Mouse (Mus musculus): ENCODE data around the gene Dcst1. TPM values are rescaled to one million over a fixed set of nuclear protein-coding genes. Genes with fewer than 3 reads are reported as not detected.

Gene Dcst1
- total RNA-seq, 2 experiments from 2014 or later = not detected

GRCm38 (mm10) chr3:89322131-89322500 is 42.9 kb downstream of the Dcst1 start:
- DNase-seq (ENCODE audit: extremely low spot score in 1 of 2, low spot score in 2 of 2) = no peak
- intact Hi-C loops (cut with DNase I) = no loop called here

DNA sequence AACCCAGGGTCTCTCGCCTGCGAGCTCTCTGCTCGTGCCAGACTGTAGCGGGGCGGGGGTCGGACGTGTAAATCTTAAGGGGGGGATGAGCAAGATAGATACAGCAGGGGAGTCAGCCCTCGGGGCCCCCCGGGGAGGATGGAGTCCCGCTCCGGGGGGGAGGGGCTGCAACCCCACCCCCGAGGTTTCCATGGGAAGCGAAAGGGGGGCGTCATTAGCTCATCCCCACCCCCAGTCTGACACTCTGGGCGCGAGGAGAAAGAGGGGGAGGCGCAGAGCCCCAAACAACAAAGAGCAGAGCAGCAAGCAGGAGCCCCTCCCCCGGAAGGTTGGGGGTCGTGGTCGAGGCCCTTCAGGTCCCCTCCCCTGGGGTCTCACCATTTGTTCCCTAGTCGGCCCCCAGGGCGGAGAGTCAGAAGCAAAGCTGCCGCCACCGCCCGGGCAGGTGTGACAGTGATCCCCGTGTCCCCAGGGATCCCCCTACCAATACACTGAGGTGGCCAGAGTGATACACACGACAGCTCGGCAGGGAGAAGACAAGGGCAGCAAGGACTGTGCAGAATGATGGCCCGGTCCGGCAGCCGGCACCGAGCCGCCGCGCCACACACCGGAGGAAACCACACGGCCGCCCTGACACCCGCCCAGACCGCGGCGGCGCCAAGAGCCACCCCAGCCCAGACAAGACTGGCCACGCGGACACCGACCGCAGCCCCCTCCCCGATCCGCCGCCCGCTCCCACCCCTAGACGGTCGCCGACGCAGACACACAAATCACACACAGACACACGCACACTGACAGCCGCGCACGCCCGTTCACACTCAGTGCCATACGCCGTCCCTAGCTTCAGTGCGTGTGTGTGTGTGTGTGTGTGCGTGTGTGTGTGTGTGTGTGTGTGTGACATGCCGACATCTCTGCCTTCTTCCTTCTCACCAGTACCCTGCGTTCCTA is 43.6 kb downstream of the Dcst1 start:
- intact Hi-C loops (cut with DNase I) = no loop called here
- peak in 1 of 2 experiments; percentile 75 for DNase-seq (ENCODE audit: extremely low spot score in 1 of 2, low spot score in 2 of 2)

- DNase-seq (ENCODE audit: extremely low spot score in 1 of 2, low spot score in 2 of 2) = peak; percentile 50 to 77
Observed at GRCm38 (mm10) chr3:89320581-89321182, 44.4 kb downstream of the Dcst1 start.

DNA sequence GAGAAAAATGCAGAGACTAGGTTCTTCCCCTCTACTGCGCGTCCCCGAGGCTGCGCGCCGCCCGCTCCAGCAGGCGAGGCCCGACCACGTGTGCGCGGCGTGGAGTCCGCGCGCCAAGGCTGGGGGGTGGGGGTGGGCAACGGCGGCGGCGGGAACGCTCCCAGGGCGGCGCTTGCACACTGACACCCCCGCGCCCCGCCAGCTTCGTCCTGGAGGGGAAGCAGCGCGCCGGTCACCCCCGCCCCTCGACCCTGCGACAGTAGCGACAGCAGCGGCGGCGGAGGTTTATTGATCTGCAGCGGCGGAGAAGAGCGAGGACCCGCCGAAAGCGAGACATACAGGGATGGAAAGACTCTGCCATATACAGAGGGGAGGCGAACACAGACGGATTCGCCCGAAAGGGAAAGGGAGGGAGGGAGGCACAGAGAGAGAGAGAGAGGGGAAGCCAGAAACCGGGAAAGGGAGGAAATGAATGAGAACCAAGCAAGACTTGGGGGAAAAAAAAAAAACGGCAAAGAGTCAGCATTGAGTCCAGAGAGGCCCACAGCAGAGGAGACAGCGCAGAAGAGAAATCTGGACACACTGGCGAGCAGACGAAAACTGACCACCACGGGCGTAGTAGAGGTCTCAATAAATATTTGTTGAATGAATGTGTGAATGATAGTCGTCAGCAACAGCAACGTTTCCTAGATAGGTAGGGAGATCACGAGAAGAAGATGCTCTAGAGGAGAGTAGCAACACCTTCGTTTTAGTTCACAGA is 45.3 kb downstream of the Dcst1 start:
- intact Hi-C loops (cut with DNase I) = loop anchor here (5.0 to 10.0 kb wide), 2 partner anchors 33 to 535 kb away; no protein-coding TSS in a partner anchor
- DNase-seq (ENCODE audit: extremely low spot score in 1 of 2, low spot score in 2 of 2) = peak in 1 of 2 experiments; percentile 81

More at GRCm38 (mm10) chr3:89320581-89321182, 44.4 kb downstream of the Dcst1 start:
- intact Hi-C loops (cut with DNase I) = no loop called here

DNA sequence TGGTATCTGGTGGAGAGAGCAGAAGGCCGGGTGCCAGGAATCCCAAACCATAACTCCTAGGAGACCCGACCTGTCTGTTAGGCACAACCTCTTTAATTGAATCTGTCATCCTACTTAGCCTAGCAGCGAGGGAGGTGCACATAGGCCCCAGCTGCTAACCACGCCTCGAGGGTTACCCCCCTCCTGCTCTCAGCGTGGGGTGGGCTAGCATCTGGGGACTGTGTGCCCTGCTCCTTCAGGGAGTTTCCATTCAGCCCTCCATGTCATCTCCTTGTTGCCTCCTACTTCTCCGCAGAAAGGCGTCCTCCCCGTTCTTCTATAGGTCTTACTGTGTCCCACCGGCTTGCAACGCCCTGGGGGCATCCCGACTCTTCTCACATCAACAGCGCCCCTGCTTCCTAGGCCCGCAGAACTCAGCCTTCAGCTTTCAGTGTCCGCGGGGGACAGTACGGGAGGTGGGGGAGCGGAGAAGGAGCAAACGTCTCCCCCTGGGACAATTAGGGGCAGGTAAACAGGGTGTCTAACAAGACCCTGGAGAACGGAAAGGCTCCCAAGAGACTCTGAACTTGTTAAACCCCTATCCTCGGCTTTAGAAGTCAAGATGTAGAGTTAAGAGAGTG is 46.0 kb downstream of the Dcst1 start:
- intact Hi-C loops (cut with DNase I) = loop anchor here (5.0 to 10.0 kb wide), 2 partner anchors 33 to 536 kb away; no protein-coding TSS in a partner anchor
- DNase-seq (ENCODE audit: extremely low spot score in 1 of 2, low spot score in 2 of 2) = no peak

GRCm38 (mm10) chr3:89318316-89318715 is 46.7 kb downstream of the Dcst1 start:
- intact Hi-C loops (cut with DNase I) = loop anchor here (5.0 to 10.0 kb wide), 2 partner anchors 34 to 536 kb away; no protein-coding TSS in a partner anchor
- DNase-seq (ENCODE audit: extremely low spot score in 1 of 2, low spot score in 2 of 2) = no peak

DNA sequence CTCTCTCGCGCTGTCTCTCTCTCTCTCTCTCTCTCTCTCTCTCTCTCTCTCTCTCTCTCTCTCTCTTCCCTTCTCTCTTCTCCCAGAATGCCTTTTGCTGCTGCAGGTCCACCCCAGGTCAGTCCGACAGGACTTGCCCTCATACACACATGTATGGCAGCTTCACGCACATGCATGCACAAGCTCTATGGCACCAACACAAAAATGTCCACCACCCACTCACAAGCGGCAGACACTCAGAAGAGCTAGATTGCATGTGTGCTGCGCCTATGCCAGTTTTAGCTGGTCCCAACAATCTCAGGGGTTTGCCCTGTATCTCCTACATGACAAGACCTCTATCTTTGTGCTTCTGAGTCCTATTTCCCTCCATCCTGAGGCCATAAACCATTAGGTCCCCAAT is 47.8 kb downstream of the Dcst1 start:
- no peak for DNase-seq (ENCODE audit: extremely low spot score in 1 of 2, low spot score in 2 of 2)
- intact Hi-C loops (cut with DNase I) = loop anchor here (5.0 to 10.0 kb wide), 2 partner anchors 35 to 538 kb away; no protein-coding TSS in a partner anchor

DNA sequence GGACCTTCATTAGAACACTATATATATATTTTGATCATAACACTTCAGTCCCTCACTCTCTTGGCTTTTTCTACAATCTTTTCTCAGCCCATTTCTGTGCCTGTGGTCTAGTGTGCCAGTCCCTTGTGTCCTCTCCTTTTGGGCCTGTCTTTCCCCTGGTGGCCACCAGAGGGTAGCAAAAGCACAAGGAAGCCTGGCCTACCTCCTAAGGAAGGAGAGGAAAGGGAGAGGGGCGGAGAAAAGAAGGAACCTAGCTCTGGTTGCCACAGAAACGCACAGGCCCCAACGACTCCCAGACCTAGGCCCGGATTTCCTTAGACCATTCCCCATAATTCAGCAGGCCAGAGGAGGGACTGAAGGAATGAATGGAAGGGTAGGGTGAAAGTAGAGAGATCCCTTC is 48.2 kb downstream of the Dcst1 start:
- intact Hi-C loops (cut with DNase I) = loop anchor here (5.0 to 10.0 kb wide), 2 partner anchors 35 to 538 kb away; no protein-coding TSS in a partner anchor
- peak; percentile 85 to 89 for DNase-seq (ENCODE audit: extremely low spot score in 1 of 2, low spot score in 2 of 2)

DNA sequence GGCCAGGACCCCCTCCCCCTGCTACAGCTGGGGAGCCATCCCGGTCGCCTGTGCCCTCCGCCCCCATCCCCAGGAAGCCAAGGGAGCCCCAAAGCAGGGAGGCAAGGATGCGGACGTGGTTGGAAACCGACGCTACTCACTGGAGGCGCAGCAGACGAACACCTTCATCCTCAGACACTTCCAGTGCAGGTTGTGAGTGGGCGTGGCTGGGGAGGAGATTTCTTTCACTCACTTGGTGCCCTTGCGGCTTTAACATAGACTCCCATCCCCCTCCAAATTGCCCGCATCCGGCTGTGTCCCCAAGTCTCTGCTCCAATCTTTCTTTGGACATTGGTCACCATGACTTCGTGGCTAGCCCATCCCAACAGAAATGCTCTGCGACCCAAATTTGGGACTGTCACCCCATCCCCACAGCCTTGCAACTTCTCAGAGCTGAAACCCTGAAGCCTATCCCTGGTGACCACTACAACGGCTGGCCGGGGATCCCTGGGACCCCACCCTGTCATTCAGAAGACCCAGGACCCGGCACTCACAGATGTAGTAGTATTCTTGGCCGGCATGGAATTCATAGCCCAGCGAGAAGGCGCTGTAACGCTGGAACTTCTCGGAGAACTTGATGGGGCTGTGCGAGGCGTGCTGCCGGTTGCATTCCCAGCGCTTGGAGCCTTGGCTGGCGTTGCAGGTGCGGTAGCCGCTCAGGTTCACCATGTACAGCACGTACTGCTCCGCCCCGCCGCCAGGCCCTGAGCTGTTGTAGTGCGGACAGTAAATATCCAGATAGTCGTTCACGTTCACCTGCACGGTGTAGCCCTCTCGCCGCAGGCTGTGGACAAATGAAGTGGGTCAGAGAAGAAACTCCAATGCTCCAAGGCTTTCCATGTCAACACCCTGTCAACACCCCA is 48.9 kb downstream of the Dcst1 start:
- no peak for DNase-seq (ENCODE audit: extremely low spot score in 1 of 2, low spot score in 2 of 2)
- intact Hi-C loops (cut with DNase I) = loop anchor here (5.0 to 10.0 kb wide), 2 partner anchors 36 to 539 kb away; no protein-coding TSS in a partner anchor

GRCm38 (mm10) chr3:89315195-89315929 is 49.7 kb downstream of the Dcst1 start:
- intact Hi-C loops (cut with DNase I) = loop anchor here (5.0 to 10.0 kb wide), 2 partner anchors 37 to 539 kb away; no protein-coding TSS in a partner anchor

DNA sequence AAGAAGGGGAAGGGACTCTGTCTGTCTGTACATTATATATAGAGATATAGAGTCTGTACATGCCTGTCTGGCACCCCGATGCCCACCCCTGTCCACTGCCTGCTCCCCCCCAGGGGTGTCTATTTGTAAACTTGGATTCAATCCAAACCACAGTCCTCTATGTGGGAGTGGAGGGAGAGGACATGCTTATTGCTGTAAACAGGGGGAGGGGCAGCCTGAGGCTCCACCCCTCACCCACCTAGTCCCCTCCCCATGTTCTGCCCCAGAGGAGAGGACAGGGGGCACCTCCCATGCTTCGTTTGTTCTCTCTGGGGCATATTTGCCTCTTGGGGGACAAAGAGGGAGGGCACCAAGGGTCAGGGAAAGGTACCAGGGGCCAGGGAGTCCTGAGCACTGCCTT is 50.3 kb downstream of the Dcst1 start:
- intact Hi-C loops (cut with DNase I) = loop anchor here (5.0 to 10.0 kb wide), 2 partner anchors 38 to 540 kb away; no protein-coding TSS in a partner anchor
- no peak for DNase-seq (ENCODE audit: extremely low spot score in 1 of 2, low spot score in 2 of 2)

More at GRCm38 (mm10) chr3:89315195-89315929, 49.7 kb downstream of the Dcst1 start:
- peak; percentile 77 to 90 for DNase-seq (ENCODE audit: extremely low spot score in 1 of 2, low spot score in 2 of 2)

DNA sequence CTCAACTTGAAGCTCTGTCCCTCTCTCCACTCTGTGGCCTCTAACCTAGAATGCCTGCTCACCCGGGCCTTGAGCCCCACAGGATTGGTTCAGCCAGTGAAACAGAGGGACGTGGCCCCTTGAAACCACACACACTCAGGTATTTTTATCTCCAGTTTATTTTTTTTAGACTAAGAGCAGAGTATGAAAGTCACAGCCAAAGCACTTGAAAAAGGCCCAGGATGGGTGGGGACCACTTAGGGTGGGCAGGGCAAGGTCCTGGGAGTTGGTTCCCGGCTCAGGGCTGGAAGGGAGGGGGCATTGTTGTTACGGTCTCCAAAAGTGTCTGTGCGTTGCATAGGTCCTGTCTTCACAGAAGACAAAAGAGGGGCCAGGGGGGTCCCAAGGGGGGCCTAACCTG is 50.7 kb downstream of the Dcst1 start:
- DNase-seq (ENCODE audit: extremely low spot score in 1 of 2, low spot score in 2 of 2) = peak in 1 of 2 experiments; percentile 53
- intact Hi-C loops (cut with DNase I) = loop anchor here (10.0 kb wide), 1 partner anchor 540 kb away; no protein-coding TSS in a partner anchor

DNA sequence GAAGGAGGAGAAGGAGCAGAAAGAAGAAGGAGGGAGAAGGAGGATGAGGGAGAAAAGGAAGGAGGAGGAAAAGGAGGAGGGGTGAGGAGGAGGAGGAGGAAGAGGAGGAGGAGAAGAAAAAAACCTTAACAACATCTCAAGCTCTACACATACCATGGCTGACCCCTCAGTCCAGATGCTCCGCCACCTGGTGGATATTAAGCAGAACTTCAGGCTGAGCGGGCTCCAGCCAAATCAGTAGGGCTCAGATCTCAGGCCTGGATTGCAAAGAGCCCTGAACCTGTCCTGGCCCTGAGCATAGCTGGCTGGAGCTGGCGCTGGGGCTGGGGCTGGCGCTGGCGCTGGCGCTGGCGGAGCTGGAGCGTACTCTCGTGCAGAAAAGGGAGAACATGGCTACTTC is 57.0 kb downstream of the Dcst1 start:
- peak; percentile 44 to 63 for DNase-seq (ENCODE audit: extremely low spot score in 1 of 2, low spot score in 2 of 2)
- intact Hi-C loops (cut with DNase I) = no loop called here

DNA sequence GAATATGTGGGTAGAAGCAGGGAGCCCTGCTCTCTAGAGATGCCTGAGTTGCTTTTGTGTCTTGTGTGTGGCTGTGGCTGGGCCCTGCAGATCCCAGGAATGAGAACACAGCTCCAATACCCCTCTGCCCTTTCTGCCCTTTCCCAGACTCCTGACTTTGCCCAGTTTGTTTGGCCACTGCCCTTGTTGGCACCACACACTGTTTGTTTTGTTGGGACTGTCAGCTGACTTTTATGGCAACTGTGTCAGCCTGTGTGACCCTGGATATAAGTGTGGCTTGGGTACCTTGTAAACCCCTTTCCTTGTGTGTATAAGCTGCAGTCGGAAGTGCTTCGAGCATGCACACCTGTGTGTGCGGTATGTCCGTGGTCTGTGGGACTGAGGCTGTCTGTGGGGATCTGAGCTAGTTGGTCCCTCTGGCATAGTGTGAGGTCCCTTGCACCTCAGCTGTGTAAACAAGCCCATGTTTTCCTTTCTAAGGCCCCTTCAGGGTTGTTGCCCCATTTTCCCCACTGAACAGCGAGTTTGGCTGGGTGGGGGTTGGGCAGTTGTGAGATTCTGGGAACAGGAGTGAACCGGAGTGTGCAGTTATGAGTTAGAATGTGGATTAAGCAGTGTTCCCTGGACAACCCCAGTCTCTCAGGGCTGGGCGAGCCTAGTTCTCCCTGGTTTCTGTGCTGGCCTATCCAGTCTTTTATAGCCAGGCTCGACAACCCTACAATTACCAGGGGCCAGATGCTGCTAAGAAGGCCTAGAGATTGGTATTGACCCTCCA is 59.3 kb downstream of the Dcst1 start:
- intact Hi-C loops (cut with DNase I) = no loop called here

GRCm38 (mm10) chr3:89305105-89305504 is 59.9 kb downstream of the Dcst1 start:
- intact Hi-C loops (cut with DNase I) = no loop called here
- no peak for DNase-seq (ENCODE audit: extremely low spot score in 1 of 2, low spot score in 2 of 2)

More for the DNA sequence above, 59.3 kb downstream of the Dcst1 start:
- DNase-seq (ENCODE audit: extremely low spot score in 1 of 2, low spot score in 2 of 2) = no peak

DNA sequence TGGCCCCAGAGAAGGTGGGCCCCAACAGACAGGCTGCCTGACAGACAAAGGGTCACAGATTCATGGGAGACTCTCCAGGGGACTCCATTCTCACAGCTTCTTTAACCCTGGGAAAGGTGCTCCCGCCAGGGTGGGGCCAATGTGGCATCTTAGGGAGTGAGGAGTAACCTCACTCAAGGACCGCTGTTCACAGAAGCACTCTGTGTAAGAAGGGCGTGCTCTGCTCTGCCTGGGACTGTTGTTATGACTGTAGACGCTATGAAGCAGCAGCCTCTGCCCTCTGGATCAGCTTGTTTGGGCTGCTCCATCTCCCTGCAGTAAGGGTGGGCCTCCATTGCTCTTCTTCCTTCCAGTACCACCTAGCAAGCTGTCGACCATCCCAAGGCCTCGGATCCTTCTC is 60.6 kb downstream of the Dcst1 start:
- intact Hi-C loops (cut with DNase I) = no loop called here
- no peak for DNase-seq (ENCODE audit: extremely low spot score in 1 of 2, low spot score in 2 of 2)

Data from left cerebral cortex, postnatal 10 days (tissue).